Mouse (Mus musculus): ENCODE data around the gene Parp11.
"Not testable (repeated sequence)": the region's sequence is repeated elsewhere in the genome, so short reads cannot be mapped to it uniquely, and the experiment has no call there.

The Parp11 gene

GRCm38 (mm10) chr6:127493750-127494149, 47.1 kb downstream of the Parp11 start:
- Histone ChIP-seq H3K27me3 (ENCODE audit: insufficient read depth, low read length) (no peaks in the 10 kb centered on the region; the same call in 1 of the 2 replicates), H3K4me1 (replicated peaks; ENCODE audit: low read depth, low read length) (peaks cover 6% of the 10 kb centered on the region), H3K36me3 (ENCODE audit: insufficient read depth, low read length) (peaks cover 5% of the 10 kb centered on the region; the same call in 1 of the 2 replicates), H3K9me3 (ENCODE audit: low read length) (no peaks in the 10 kb centered on the region), H3K4me3 (replicated peaks; ENCODE audit: low read length) (no peak overlapping the region)
- TF ChIP-seq POU5F1 (IDR thresholded peaks at IDR 0.05; ENCODE audit: borderline replicate concordance, low read length): no peak
- TF ChIP-seq CTCF (conservative IDR thresholded peaks at IDR 0.05; ENCODE audit: low read length): no peak
- TF ChIP-seq NANOG (IDR thresholded peaks at IDR 0.05; ENCODE audit: borderline replicate concordance, low read length): no peak

- Histone ChIP-seq H3K27me3 (ENCODE audit: insufficient read depth, low read length) (peaks cover 3% of the 10 kb centered on the region; the same call in 1 of the 2 replicates), H3K36me3 (ENCODE audit: insufficient read depth, low read length) (peaks cover 5% of the 10 kb centered on the region; the same call in 1 of the 2 replicates), H3K4me1 (replicated peaks; ENCODE audit: low read depth, low read length) (peaks cover 6% of the 10 kb centered on the region), H3K4me3 (replicated peaks; ENCODE audit: low read length) (no peak overlapping the region), H3K9me3 (ENCODE audit: low read length) (no peaks in the 10 kb centered on the region)
- TF ChIP-seq CTCF (conservative IDR thresholded peaks at IDR 0.05; ENCODE audit: low read length): no peak
- no peak for TF ChIP-seq NANOG (IDR thresholded peaks at IDR 0.05; ENCODE audit: borderline replicate concordance, low read length)
- TF ChIP-seq POU5F1 (IDR thresholded peaks at IDR 0.05; ENCODE audit: borderline replicate concordance, low read length): no peak
Observed at GRCm38 (mm10) chr6:127494357-127494756, 47.7 kb downstream of the Parp11 start.

GRCm38 (mm10) chr6:127495251-127495650, 48.6 kb downstream of the Parp11 start:
- Histone ChIP-seq H3K36me3 (ENCODE audit: insufficient read depth, low read length) (peaks cover 5% of the 10 kb centered on the region; the same call in 1 of the 2 replicates), H3K9me3 (ENCODE audit: low read length) (no peaks in the 10 kb centered on the region), H3K4me3 (replicated peaks; ENCODE audit: low read length) (no peak overlapping the region), H3K27me3 (ENCODE audit: insufficient read depth, low read length) (peaks cover 3% of the 10 kb centered on the region; the same call in 1 of the 2 replicates), H3K4me1 (replicated peaks; ENCODE audit: low read depth, low read length) (peaks cover 6% of the 10 kb centered on the region)
- TF ChIP-seq NANOG (IDR thresholded peaks at IDR 0.05; ENCODE audit: borderline replicate concordance, low read length) (no peak), POU5F1 (IDR thresholded peaks at IDR 0.05; ENCODE audit: borderline replicate concordance, low read length) (no peak)

GRCm38 (mm10) chr6:127495876-127496275, 49.2 kb downstream of the Parp11 start:
- H3K4me3 ChIP-seq (replicated peaks; ENCODE audit: low read length): no peak overlapping the region
- no peaks in the 10 kb centered on the region for H3K9me3 ChIP-seq (ENCODE audit: low read length)
- TF ChIP-seq CTCF (conservative IDR thresholded peaks at IDR 0.05; ENCODE audit: low read length): no peak
- TF ChIP-seq NANOG (IDR thresholded peaks at IDR 0.05; ENCODE audit: borderline replicate concordance, low read length): no peak
- no peak for TF ChIP-seq POU5F1 (IDR thresholded peaks at IDR 0.05; ENCODE audit: borderline replicate concordance, low read length)
- H3K36me3 ChIP-seq (ENCODE audit: insufficient read depth, low read length): peaks cover 5% of the 10 kb centered on the region; the same call in 1 of the 2 replicates
- H3K27me3 ChIP-seq (ENCODE audit: insufficient read depth, low read length): peaks cover 3% of the 10 kb centered on the region; the same call in 1 of the 2 replicates
- peaks cover 6% of the 10 kb centered on the region for H3K4me1 ChIP-seq (replicated peaks; ENCODE audit: low read depth, low read length)

DNA sequence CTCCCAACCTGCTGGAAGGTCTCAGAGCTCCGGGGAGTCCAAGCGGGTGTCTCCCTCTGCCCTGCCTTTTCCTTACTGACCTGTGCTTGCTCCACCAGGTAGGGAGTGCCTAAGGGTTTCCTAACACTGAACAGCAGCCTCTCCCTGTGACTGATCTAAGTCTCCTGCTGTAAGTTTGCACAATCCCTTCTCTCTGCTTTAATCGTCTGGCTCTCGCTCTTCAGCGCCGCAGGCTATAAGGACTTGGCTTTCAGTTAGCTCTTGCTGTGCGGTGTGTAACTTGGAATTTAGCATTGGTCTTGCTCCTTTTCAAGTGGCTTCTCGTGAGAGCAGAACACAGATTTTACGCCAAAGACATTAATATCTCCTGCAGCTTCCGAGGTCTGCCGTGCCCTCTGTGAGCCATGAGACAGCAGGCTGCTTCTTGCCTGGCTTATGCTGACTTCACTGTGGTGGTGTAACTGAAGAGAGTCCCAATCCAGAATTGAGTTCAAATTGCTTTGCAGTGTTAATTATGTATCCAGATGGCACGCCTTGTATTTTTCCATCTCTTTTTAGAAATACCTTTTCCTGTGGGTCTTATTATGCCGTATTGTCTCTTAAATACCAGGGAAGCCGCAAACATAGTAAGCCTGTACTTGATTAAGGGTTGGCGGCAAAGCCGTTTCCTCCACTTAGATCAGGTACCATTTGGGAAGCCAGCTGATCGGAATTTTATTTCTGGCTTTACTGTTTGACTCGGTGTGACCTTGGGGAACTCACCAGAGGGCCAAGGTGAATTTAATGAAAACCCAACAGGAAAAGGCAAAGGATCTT, 50.4 kb downstream of the Parp11 start:
- H3K4me1 ChIP-seq (replicated peaks; ENCODE audit: low read depth, low read length): peaks cover 6% of the 10 kb centered on the region
- no peak for TF ChIP-seq POU5F1 (IDR thresholded peaks at IDR 0.05; ENCODE audit: borderline replicate concordance, low read length)
- TF ChIP-seq CTCF (conservative IDR thresholded peaks at IDR 0.05; ENCODE audit: low read length): no peak
- no peak for TF ChIP-seq NANOG (IDR thresholded peaks at IDR 0.05; ENCODE audit: borderline replicate concordance, low read length)
- H3K4me3 ChIP-seq (replicated peaks; ENCODE audit: low read length): no peak overlapping the region
- H3K9me3 ChIP-seq (ENCODE audit: low read length): no peaks in the 10 kb centered on the region
- no peaks in the 10 kb centered on the region for H3K36me3 ChIP-seq (ENCODE audit: insufficient read depth, low read length)
- peaks cover 3% of the 10 kb centered on the region; the same call in 1 of the 2 replicates for H3K27me3 ChIP-seq (ENCODE audit: insufficient read depth, low read length)

- TF ChIP-seq NANOG (IDR thresholded peaks at IDR 0.05; ENCODE audit: borderline replicate concordance, low read length) (no peak), CTCF (conservative IDR thresholded peaks at IDR 0.05; ENCODE audit: low read length) (no peak), POU5F1 (IDR thresholded peaks at IDR 0.05; ENCODE audit: borderline replicate concordance, low read length) (no peak)
- no peaks in the 10 kb centered on the region for H3K9me3 ChIP-seq (ENCODE audit: low read length)
- peaks cover 5% of the 10 kb centered on the region for H3K27me3 ChIP-seq (ENCODE audit: insufficient read depth, low read length)
- H3K4me1 ChIP-seq (replicated peaks; ENCODE audit: low read depth, low read length): peaks cover 6% of the 10 kb centered on the region
- no peak overlapping the region for H3K4me3 ChIP-seq (replicated peaks; ENCODE audit: low read length)
- H3K36me3 ChIP-seq (ENCODE audit: insufficient read depth, low read length): no peaks in the 10 kb centered on the region
Observed at GRCm38 (mm10) chr6:127500119-127500518, 53.5 kb downstream of the Parp11 start.

DNA sequence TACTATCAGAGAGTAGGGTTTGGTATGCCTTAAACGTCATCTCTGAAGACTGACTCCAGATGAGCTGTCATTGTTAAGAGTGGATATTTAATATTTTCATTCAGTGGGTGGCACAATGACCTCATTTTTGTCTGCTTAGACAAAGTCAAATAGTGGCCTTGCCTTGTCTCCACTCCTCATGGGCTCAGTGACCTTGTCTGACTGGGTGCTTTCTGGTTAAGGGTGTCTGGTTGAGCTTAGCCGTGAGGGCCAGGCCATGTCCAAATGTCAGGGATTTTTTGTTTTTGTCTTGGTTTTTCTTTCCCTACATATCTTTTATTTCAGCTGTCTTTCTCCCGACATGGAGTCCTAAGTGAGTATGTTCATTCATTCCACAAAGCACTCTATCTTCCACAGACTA, 54.2 kb downstream of the Parp11 start:
- Histone ChIP-seq H3K36me3 (ENCODE audit: insufficient read depth, low read length) (no peaks in the 10 kb centered on the region), H3K9me3 (ENCODE audit: low read length) (no peaks in the 10 kb centered on the region), H3K27me3 (ENCODE audit: insufficient read depth, low read length) (peaks cover 5% of the 10 kb centered on the region), H3K4me3 (replicated peaks; ENCODE audit: low read length) (no peak overlapping the region), H3K4me1 (replicated peaks; ENCODE audit: low read depth, low read length) (peaks cover 3% of the 10 kb centered on the region)
- TF ChIP-seq CTCF (conservative IDR thresholded peaks at IDR 0.05; ENCODE audit: low read length) (no peak), NANOG (IDR thresholded peaks at IDR 0.05; ENCODE audit: borderline replicate concordance, low read length) (no peak), POU5F1 (IDR thresholded peaks at IDR 0.05; ENCODE audit: borderline replicate concordance, low read length) (no peak)

- H3K27me3 ChIP-seq (ENCODE audit: insufficient read depth, low read length): peaks cover 5% of the 10 kb centered on the region
- no peak for TF ChIP-seq NANOG (IDR thresholded peaks at IDR 0.05; ENCODE audit: borderline replicate concordance, low read length)
- no peak for TF ChIP-seq POU5F1 (IDR thresholded peaks at IDR 0.05; ENCODE audit: borderline replicate concordance, low read length)
- peak; percentile 63 for TF ChIP-seq CTCF (conservative IDR thresholded peaks at IDR 0.05; ENCODE audit: low read length)
- H3K36me3 ChIP-seq (ENCODE audit: insufficient read depth, low read length): no peaks in the 10 kb centered on the region
- H3K4me1 ChIP-seq (replicated peaks; ENCODE audit: low read depth, low read length): peaks cover 4% of the 10 kb centered on the region; the same call in 1 of the 2 replicates
- no peak overlapping the region for H3K4me3 ChIP-seq (replicated peaks; ENCODE audit: low read length)
- no peaks in the 10 kb centered on the region for H3K9me3 ChIP-seq (ENCODE audit: low read length)
Observed at GRCm38 (mm10) chr6:127502530-127502929, 55.9 kb downstream of the Parp11 start.

DNA sequence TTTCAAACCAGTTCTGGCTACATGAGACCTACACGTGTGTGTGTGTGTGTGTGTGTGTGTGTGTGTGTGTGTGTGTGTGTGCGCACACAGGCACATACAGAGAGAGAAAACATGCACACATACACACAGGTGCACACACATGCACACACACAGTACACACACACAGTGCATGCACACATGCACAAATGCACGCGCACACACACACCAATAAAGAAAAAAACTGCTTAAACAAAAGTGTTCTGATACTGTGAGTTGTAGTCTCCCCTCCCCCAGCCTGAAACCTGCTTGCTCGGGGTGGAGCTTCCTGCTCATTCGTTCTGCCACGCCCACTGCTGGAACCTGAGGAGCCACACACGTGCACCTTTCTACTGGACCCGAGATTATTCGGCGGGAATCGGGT, 67.1 kb downstream of the Parp11 start:
- peaks cover 17% of the 10 kb centered on the region for H3K9me3 ChIP-seq (ENCODE audit: low read length)

More for the DNA sequence above, 67.1 kb downstream of the Parp11 start:
- H3K36me3 ChIP-seq (ENCODE audit: insufficient read depth, low read length); H3K4me1 ChIP-seq (replicated peaks; ENCODE audit: low read depth, low read length); H3K4me3 ChIP-seq (replicated peaks; ENCODE audit: low read length); H3K27me3 ChIP-seq (ENCODE audit: insufficient read depth, low read length): not testable (repeated sequence)

All from E14TG2a.4 (cell line).